Mouse (Mus musculus): ENCODE measurements at regions not wholly inside any gene's neighbourhood (a gene's known extent, or its start where the extent isn't known, plus 50 kb on each side); places are given as distances from the start of the nearest gene placed in this dataset.
A peak's percentile ranks its signal among the peaks of the same experiment; 100 is the strongest.

- no peak for DNase-seq
Observed at GRCm38 (mm10) chr12:14088960-14089359, 62.9 kb downstream of the Fam84a start.

- peak; percentile 4 for DNase-seq
Observed at GRCm38 (mm10) chr12:14082771-14083170, 69.1 kb downstream of the Fam84a start.

GRCm38 (mm10) chr12:14079892-14080291 is 72.0 kb downstream of the Fam84a start:
- no peak for DNase-seq

GRCm38 (mm10) chr12:14069049-14069448 is 82.8 kb downstream of the Fam84a start:
- DNase-seq = no peak

GRCm38 (mm10) chr12:14065401-14065800 is 86.5 kb downstream of the Fam84a start:
- no peak for DNase-seq

GRCm38 (mm10) chr12:14063276-14063675 is 88.6 kb downstream of the Fam84a start:
- no peak for DNase-seq

- no peak for DNase-seq
Observed at GRCm38 (mm10) chr12:14056116-14056515, 95.7 kb downstream of the Fam84a start.

- no peak for DNase-seq
Observed at GRCm38 (mm10) chr12:14032363-14032762, 119.5 kb downstream of the Fam84a start.

GRCm38 (mm10) chr12:14015271-14015670 is 136.6 kb downstream of the Fam84a start:
- DNase-seq = no peak

- DNase-seq = no peak
Observed at GRCm38 (mm10) chr12:14005991-14006390, 145.9 kb downstream of the Fam84a start.

GRCm38 (mm10) chr12:14001672-14002071 is 150.2 kb downstream of the Fam84a start:
- no peak for DNase-seq

GRCm38 (mm10) chr12:13984396-13984776 is 167.5 kb downstream of the Fam84a start:
- no peak for DNase-seq

GRCm38 (mm10) chr12:13983631-13984395 is 168.0 kb downstream of the Fam84a start:
- no peak for DNase-seq

GRCm38 (mm10) chr12:13964537-13964936 is 187.3 kb downstream of the Fam84a start:
- DNase-seq = no peak

- DNase-seq = no peak
Observed at GRCm38 (mm10) chr12:13939494-13939893, 212.4 kb downstream of the Fam84a start.

GRCm38 (mm10) chr12:13921066-13921465 is 230.8 kb downstream of the Fam84a start:
- no peak for DNase-seq

- DNase-seq = no peak
Observed at GRCm38 (mm10) chr12:13883317-13883716, 268.5 kb downstream of the Fam84a start.

- no peak for DNase-seq
Observed at GRCm38 (mm10) chr12:13869161-13869560, 282.7 kb downstream of the Fam84a start.

- DNase-seq = no peak
Observed at GRCm38 (mm10) chr12:13861226-13861625, 290.6 kb downstream of the Fam84a start.

- peak; percentile 6 for DNase-seq
Observed at GRCm38 (mm10) chr12:13844532-13845485, 307.0 kb downstream of the Fam84a start.

GRCm38 (mm10) chr12:13843423-13844080 is 308.3 kb downstream of the Fam84a start:
- no peak for DNase-seq

- DNase-seq = no peak
Observed at GRCm38 (mm10) chr12:13841238-13841637, 310.6 kb downstream of the Fam84a start.

- DNase-seq = no peak
Observed at GRCm38 (mm10) chr12:13834723-13835122, 317.1 kb downstream of the Fam84a start.
